Mouse (Mus musculus): ENCODE results near the gene Zfpm1. TPM values are rescaled to one million over a fixed set of nuclear protein-coding genes. Genes with fewer than 3 reads are reported as not detected.

Zfpm1 gene
- polyA plus RNA-seq, 1 experiment from 2014 or later: 26.5 TPM

DNA sequence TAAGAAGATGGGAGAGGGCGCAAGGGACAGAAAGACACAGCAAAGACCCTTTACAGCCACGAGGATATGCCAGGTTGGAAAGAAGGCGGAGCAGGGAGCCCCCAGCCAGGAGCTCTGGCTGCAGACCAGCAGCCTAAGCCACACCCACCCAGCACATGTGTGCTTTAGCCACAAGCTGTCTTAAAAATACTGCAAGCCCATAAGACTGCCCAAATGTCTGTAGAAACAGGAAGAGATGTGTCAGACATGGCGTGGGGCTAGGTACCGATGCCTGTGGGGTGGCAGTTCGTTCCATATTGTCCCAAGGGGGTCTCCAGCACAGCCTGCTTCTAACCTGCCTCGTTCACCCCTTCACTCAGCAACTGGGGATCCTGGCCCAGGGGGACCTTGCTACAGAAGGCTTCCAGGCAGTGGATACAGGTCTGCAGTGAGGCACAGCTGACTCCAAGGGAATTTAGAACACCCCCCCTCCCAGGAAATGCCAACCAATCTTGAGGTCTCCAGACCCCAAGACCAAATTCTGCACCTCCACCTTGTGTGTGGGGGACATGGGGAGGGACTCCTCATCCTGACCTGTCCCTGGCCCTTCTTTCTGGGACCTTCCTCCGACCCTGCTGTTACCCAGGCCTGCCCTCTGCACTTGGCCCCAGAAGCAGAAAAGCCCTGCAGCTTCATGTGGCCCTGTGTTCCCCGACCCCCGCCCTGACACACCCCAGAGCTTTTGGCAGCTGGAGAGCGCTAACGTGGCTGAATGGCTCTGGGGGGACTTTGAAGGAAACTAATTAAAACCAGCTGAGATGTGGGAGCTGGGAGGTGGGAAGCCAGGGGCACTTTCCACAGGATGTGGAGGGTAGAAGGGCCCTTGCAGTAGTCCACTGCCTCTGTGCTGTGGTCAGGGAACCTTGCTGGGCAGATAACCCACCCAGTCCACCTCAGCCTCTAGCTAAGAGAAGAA, 35.4 kb upstream of the Zfpm1 start:
- H3K4me3 ChIP-seq (ENCODE audit: low read depth, low read length): no peak overlapping the region
- H3K4me1 ChIP-seq (replicated peaks; ENCODE audit: control insufficient read depth, insufficient read depth, low read length): peaks cover 5% of the 10 kb centered on the region; the same call in 1 of the 2 replicates
- peaks cover 2% of the 10 kb centered on the region; the same call in 1 of the 2 replicates for H3K27me3 ChIP-seq (replicated peaks; ENCODE audit: control insufficient read depth, insufficient read depth, low read length)
- no peak; the same call in 1 of the 2 replicates for ATAC-seq (replicated peaks; ENCODE audit: low FRiP score)
- H3K9ac ChIP-seq (ENCODE audit: low read depth, low read length): no peak overlapping the region
- 44% methylated on average over 12 of the region's 12 CpGs for WGBS
- H3K27ac ChIP-seq (ENCODE audit: low read depth, low read length): no peak overlapping the region
- DNase-seq (ENCODE audit: low spot score): no peak
- H3K4me2 ChIP-seq: no peak overlapping the region
- H3K36me3 ChIP-seq (ENCODE audit: control insufficient read depth, insufficient read depth, low read length): no peaks in the 10 kb centered on the region
- no peaks in the 10 kb centered on the region for H3K9me3 ChIP-seq (ENCODE audit: control insufficient read depth, low read length)

DNA sequence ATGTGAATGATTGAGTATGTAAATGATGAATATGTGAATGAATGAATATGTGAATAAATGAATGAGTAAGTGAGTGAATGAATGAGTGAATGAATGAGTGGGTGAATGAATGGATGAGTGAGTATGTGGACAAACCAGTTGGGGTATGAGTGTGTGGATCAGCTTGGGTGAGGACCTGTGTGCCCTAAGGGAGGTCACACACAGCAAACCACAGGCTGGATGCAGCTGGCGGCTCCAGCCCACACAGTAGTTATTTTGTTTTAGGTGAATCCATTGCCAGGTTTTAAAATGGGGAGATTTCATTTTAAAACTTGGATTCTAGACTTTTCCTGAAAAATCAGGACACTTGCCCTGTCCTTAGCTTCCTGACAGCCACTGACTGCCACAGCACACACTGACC, 30.2 kb upstream of the Zfpm1 start:
- Histone ChIP-seq H3K4me1 (replicated peaks; ENCODE audit: control insufficient read depth, insufficient read depth, low read length) (0 out of 2 replicates have a peak, but pooled peaks cover 1% of the 10 kb centered on the region), H3K27ac (ENCODE audit: low read depth, low read length) (no peak overlapping the region), H3K27me3 (replicated peaks; ENCODE audit: control insufficient read depth, insufficient read depth, low read length) (peaks cover 22% of the 10 kb centered on the region), H3K9ac (ENCODE audit: low read depth, low read length) (no peak overlapping the region), H3K9me3 (ENCODE audit: control insufficient read depth, low read length) (no peaks in the 10 kb centered on the region), H3K4me3 (ENCODE audit: low read depth, low read length) (no peak overlapping the region), H3K4me2 (no peak overlapping the region), H3K36me3 (ENCODE audit: control insufficient read depth, insufficient read depth, low read length) (no peaks in the 10 kb centered on the region)
- DNase-seq (ENCODE audit: low spot score) (no peak), ATAC-seq (replicated peaks; ENCODE audit: low FRiP score) (no peak)
- WGBS: 84% methylated on average over 1 of the region's 1 CpGs

DNA sequence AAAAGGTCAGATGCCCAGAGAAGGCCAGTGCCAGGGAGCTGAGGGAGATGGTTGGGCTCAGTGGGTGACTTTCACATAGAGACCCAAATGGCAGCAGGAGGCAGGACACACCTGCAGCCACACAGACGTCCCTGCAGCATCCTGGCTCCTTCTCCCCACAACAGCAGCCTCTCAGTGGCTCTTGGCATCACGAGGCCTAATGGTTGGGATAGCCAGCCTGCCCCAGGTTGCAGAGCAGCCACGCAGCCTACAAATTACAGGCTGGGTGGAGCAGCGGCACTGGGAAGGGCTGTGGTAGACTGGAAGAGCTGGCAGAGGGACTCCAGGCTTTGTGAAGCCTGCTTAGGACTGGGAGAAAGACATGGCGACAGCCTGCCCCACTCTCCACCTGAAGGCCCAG, 29.6 kb upstream of the Zfpm1 start:
- no peak for DNase-seq (ENCODE audit: low spot score)
- Histone ChIP-seq H3K27ac (ENCODE audit: low read depth, low read length) (no peak overlapping the region), H3K9me3 (ENCODE audit: control insufficient read depth, low read length) (no peaks in the 10 kb centered on the region)

DNA sequence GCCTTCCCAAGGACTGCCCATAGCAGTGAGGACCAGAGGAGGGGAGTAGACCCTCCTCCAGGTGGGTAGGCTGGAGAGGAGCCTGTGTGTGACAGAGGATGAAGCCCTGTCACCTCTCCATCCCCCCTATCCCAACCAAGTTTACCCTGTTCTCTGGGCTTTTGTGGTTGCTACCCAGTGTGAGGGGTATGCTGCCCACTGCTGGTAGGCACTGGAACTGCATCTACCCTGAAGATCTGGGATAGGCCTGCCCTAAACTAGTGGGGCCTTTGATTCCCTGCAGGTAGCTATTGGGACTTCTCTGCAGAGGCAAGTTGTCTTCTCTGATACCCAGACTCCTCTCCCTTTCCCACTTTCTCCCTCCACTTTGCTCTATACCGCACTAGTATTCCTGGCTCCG, 22.6 kb upstream of the Zfpm1 start:
- Histone ChIP-seq H3K36me3 (ENCODE audit: control insufficient read depth, insufficient read depth, low read length) (no peaks in the 10 kb centered on the region), H3K4me1 (replicated peaks; ENCODE audit: control insufficient read depth, insufficient read depth, low read length) (no peaks in the 10 kb centered on the region), H3K27ac (ENCODE audit: low read depth, low read length) (no peak overlapping the region), H3K9me3 (ENCODE audit: control insufficient read depth, low read length) (no peaks in the 10 kb centered on the region), H3K4me2 (no peak overlapping the region), H3K27me3 (replicated peaks; ENCODE audit: control insufficient read depth, insufficient read depth, low read length) (peaks cover 59% of the 10 kb centered on the region), H3K4me3 (ENCODE audit: low read depth, low read length) (no peak overlapping the region), H3K9ac (ENCODE audit: low read depth, low read length) (no peak overlapping the region)
- 51% methylated on average over 2 of the region's 2 CpGs for WGBS
- DNase-seq (ENCODE audit: low spot score) (peak; percentile 74), ATAC-seq (replicated peaks; ENCODE audit: low FRiP score) (no peak)

More for the DNA sequence above, 29.6 kb upstream of the Zfpm1 start:
- no peak overlapping the region for H3K4me3 ChIP-seq (ENCODE audit: low read depth, low read length)
- no peak overlapping the region for H3K4me2 ChIP-seq
- no peak for ATAC-seq (replicated peaks; ENCODE audit: low FRiP score)
- no peak overlapping the region for H3K9ac ChIP-seq (ENCODE audit: low read depth, low read length)
- no peaks in the 10 kb centered on the region for H3K36me3 ChIP-seq (ENCODE audit: control insufficient read depth, insufficient read depth, low read length)
- 55% methylated on average over 5 of the region's 5 CpGs for whole genome bisulfite sequencing
- peaks cover 22% of the 10 kb centered on the region for H3K27me3 ChIP-seq (replicated peaks; ENCODE audit: control insufficient read depth, insufficient read depth, low read length)
- no peaks in the 10 kb centered on the region for H3K4me1 ChIP-seq (replicated peaks; ENCODE audit: control insufficient read depth, insufficient read depth, low read length)

DNA sequence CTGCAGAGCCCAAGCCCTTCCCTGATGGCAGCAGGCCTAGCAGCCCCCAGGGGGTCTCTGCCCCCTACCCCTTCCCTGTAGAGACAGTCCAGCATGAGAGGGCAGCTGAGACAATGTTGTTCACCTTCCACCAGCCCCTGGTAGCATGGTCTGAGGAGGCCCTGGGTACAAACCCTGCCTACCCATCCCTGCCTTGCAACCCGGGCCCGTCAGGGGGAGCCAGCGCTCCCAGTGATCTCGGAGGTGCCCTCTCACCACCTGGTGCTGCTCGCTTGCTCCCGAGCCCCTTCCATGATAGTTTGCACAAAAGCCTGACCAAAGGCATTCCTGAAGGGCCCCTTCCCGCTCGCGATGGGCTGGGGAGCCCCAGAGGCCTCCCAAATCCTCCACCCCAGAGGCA, 21.2 kb upstream of the Zfpm1 start:
- H3K27ac ChIP-seq (ENCODE audit: low read depth, low read length): no peak overlapping the region
- no peak overlapping the region for H3K4me3 ChIP-seq (ENCODE audit: low read depth, low read length)
- H3K27me3 ChIP-seq (replicated peaks; ENCODE audit: control insufficient read depth, insufficient read depth, low read length): peaks cover 47% of the 10 kb centered on the region
- no peak overlapping the region for H3K4me2 ChIP-seq
- DNase-seq (ENCODE audit: low spot score) (no peak), ATAC-seq (replicated peaks; ENCODE audit: low FRiP score) (no peak)
- no peaks in the 10 kb centered on the region for H3K36me3 ChIP-seq (ENCODE audit: control insufficient read depth, insufficient read depth, low read length)
- H3K9me3 ChIP-seq (ENCODE audit: control insufficient read depth, low read length): no peaks in the 10 kb centered on the region
- no peaks in the 10 kb centered on the region for H3K4me1 ChIP-seq (replicated peaks; ENCODE audit: control insufficient read depth, insufficient read depth, low read length)
- 60% methylated on average over 9 of the region's 9 CpGs for WGBS
- no peak overlapping the region for H3K9ac ChIP-seq (ENCODE audit: low read depth, low read length)

DNA sequence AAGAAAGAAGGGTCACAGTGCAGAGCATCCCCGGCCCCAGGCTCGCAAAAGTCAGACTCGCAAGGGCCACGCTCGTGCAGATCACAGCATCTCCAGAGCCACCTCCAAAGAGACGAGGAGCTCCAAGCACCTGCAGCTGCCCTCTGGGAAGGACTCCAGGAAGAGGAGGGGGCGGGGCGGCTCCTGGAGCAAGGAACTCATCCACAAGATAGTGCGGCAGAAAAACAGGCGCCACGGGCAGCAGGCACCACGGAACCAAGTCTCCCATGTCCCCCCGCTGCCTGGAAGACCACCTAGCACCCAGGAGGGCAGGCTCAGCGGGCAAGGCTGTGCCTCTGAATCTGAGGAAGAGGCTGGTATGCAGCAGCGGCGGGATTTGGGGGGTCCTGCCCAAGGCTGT, 19.1 kb upstream of the Zfpm1 start:
- DNase-seq (ENCODE audit: low spot score) (no peak), ATAC-seq (replicated peaks; ENCODE audit: low FRiP score) (no peak)
- no peaks in the 10 kb centered on the region for H3K9me3 ChIP-seq (ENCODE audit: control insufficient read depth, low read length)
- H3K36me3 ChIP-seq (ENCODE audit: control insufficient read depth, insufficient read depth, low read length): no peaks in the 10 kb centered on the region
- H3K27me3 ChIP-seq (replicated peaks; ENCODE audit: control insufficient read depth, insufficient read depth, low read length): peaks cover 57% of the 10 kb centered on the region
- H3K4me2 ChIP-seq: no peak overlapping the region
- H3K4me3 ChIP-seq (ENCODE audit: low read depth, low read length): no peak overlapping the region
- no peaks in the 10 kb centered on the region for H3K4me1 ChIP-seq (replicated peaks; ENCODE audit: control insufficient read depth, insufficient read depth, low read length)
- H3K9ac ChIP-seq (ENCODE audit: low read depth, low read length): no peak overlapping the region
- WGBS: 63% methylated on average over 16 of the region's 16 CpGs
- no peak overlapping the region for H3K27ac ChIP-seq (ENCODE audit: low read depth, low read length)

DNA sequence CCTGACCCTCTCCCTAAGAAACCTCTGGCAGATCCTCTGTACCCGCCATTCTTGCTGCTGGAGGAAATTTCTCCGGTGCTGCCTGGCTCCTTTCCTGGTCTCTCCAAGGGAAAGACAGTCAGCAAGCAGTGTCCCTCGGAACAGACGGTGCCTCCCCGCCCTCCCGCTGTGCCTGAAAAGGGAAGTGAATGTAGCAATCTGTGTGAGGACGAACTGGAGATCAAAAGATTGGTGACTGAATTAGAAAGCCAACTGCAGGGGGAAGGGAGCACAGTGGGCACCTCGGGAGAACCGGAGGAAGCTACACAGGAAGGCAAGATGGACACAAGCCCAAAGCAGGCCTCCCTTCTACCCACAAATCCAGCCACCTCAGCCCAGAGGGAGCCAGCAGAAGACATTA, 17.7 kb upstream of the Zfpm1 start:
- 0 out of 2 replicates have a peak, but pooled peaks cover 4% of the 10 kb centered on the region for H3K4me1 ChIP-seq (replicated peaks; ENCODE audit: control insufficient read depth, insufficient read depth, low read length)
- no peaks in the 10 kb centered on the region for H3K9me3 ChIP-seq (ENCODE audit: control insufficient read depth, low read length)
- no peak for ATAC-seq (replicated peaks; ENCODE audit: low FRiP score)
- peaks cover 50% of the 10 kb centered on the region for H3K27me3 ChIP-seq (replicated peaks; ENCODE audit: control insufficient read depth, insufficient read depth, low read length)
- H3K9ac ChIP-seq (ENCODE audit: low read depth, low read length): no peak overlapping the region
- no peak for DNase-seq (ENCODE audit: low spot score)
- H3K36me3 ChIP-seq (ENCODE audit: control insufficient read depth, insufficient read depth, low read length): no peaks in the 10 kb centered on the region
- no peak overlapping the region for H3K4me3 ChIP-seq (ENCODE audit: low read depth, low read length)
- no peak overlapping the region for H3K4me2 ChIP-seq
- WGBS: 26% methylated on average over 9 of the region's 9 CpGs
- no peak overlapping the region for H3K27ac ChIP-seq (ENCODE audit: low read depth, low read length)

DNA sequence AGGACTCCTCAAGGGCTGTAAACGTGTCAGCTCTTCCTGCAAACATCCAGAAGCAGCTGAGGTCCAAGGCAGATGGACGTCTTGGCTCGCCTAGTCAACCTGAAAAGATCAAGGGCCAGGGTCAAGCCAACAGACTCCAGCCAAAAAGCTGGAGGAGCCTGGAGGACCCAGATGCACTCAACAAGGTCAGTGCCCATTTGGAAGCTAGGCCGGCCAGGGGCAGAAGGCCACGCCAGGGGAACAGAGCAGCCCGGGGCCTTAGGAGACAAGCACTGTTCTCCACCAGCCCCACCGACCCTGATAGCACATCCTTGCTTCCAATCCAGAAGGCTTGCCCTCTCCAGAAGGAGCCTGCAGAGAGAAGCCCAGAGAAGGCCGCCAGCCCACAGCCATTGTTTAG, 16.4 kb upstream of the Zfpm1 start:
- no peak for ATAC-seq (replicated peaks; ENCODE audit: low FRiP score)
- Histone ChIP-seq H3K4me1 (replicated peaks; ENCODE audit: control insufficient read depth, insufficient read depth, low read length) (0 out of 2 replicates have a peak, but pooled peaks cover 4% of the 10 kb centered on the region), H3K9ac (ENCODE audit: low read depth, low read length) (no peak overlapping the region), H3K9me3 (ENCODE audit: control insufficient read depth, low read length) (no peaks in the 10 kb centered on the region), H3K4me3 (ENCODE audit: low read depth, low read length) (no peak overlapping the region), H3K27ac (ENCODE audit: low read depth, low read length) (no peak overlapping the region), H3K4me2 (no peak overlapping the region), H3K27me3 (replicated peaks; ENCODE audit: control insufficient read depth, insufficient read depth, low read length) (peaks cover 55% of the 10 kb centered on the region), H3K36me3 (ENCODE audit: control insufficient read depth, insufficient read depth, low read length) (no peaks in the 10 kb centered on the region)
- whole genome bisulfite sequencing: 84% methylated on average over 8 of the region's 8 CpGs
- DNase-seq (ENCODE audit: low spot score): no peak

DNA sequence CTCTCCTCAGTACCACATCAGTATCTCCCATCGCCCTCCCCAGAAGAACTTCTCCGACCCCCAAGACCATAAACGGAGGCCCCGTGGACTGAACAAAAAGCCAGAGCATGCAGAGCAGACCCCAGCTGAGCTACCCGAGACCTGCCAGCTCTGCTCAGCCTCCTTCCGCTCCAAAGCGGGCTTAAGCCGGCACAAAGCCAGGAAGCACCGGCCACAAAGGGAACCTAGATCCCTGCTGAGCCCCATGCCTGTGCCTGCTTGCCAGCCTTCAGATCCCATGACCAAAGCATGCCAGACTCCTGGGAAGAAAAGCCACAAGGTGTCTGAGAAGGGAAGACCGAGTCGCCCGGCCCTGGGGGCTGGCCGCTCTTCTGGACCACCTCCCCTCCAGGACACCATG, 15.1 kb upstream of the Zfpm1 start:
- no peak overlapping the region for H3K27ac ChIP-seq (ENCODE audit: low read depth, low read length)
- H3K9me3 ChIP-seq (ENCODE audit: control insufficient read depth, low read length): no peaks in the 10 kb centered on the region
- no peak overlapping the region for H3K9ac ChIP-seq (ENCODE audit: low read depth, low read length)
- DNase-seq (ENCODE audit: low spot score) (no peak), ATAC-seq (replicated peaks; ENCODE audit: low FRiP score) (no peak)
- H3K4me3 ChIP-seq (ENCODE audit: low read depth, low read length): no peak overlapping the region
- no peaks in the 10 kb centered on the region for H3K36me3 ChIP-seq (ENCODE audit: control insufficient read depth, insufficient read depth, low read length)
- peaks cover 4% of the 10 kb centered on the region; the same call in 1 of the 2 replicates for H3K4me1 ChIP-seq (replicated peaks; ENCODE audit: control insufficient read depth, insufficient read depth, low read length)
- no peak overlapping the region for H3K4me2 ChIP-seq
- 63% methylated on average over 13 of the region's 13 CpGs for WGBS
- H3K27me3 ChIP-seq (replicated peaks; ENCODE audit: control insufficient read depth, insufficient read depth, low read length): peaks cover 54% of the 10 kb centered on the region

Data from liver, embryonic 11.5 days (tissue).